In genomic region chr5:108262722-108263121, GRCm38 (mm10) we compare ENCODE assay signal across 10 mouse cellular contexts. TPM values are rescaled to one million over a fixed set of nuclear protein-coding genes. Genes with fewer than 3 reads are reported as not detected.
A peak's percentile ranks its signal among the peaks of the same experiment; 100 is the strongest.
DNase-seq lines count a peak whose midpoint lies in the region; ATAC-seq lines count a peak whose summit lies in the region.
"Had no signal": no experiment of that assay in that cellular context is flagged by ENCODE, and none has a peak within 500 bp of the region (broad histone marks: within the 10 kb centered on the region; RNA-seq: fewer than 3 reads in every experiment).

No protein-coding gene starts in this region.

- H3K4me2 ChIP-seq in kidney, embryonic 16.5 days (replicated peaks; ENCODE audit: low read depth, low read length) = no peak overlapping the region
- peak overlapping the region; percentile 33 for H3K4me2 ChIP-seq in liver, embryonic 13.5 days
- H3K4me2 ChIP-seq: neural tube, embryonic 12.5 days had no signal

- H3K4me1 ChIP-seq in kidney, embryonic 16.5 days (ENCODE audit: insufficient read depth, low read length) = no peaks in the 10 kb centered on the region
- H3K4me1 ChIP-seq in liver, embryonic 13.5 days (replicated peaks) = peaks cover 56% of the 10 kb centered on the region

- ATAC-seq in kidney, embryonic 16.5 days (ENCODE audit: low FRiP score, low TSS enrichment) = peak; percentile 84
- ATAC-seq in liver, embryonic 13.5 days (ENCODE audit: low read depth) = peak; percentile 87
- no peak for ATAC-seq in CD4-positive, CD25-positive, alpha-beta regulatory T cell, adult 4 months
- ATAC-seq: Patski had no signal

- WGBS in kidney, embryonic 16.5 days = 27% methylated on average over 4 of the region's 4 CpGs
- WGBS in liver, embryonic 13.5 days (ENCODE audit: insufficient replicate concordance) = 35% methylated on average over 4 of the region's 4 CpGs

- intact Hi-C loops in gastrocnemius, postnatal 14 days (cut with DNase I; ENCODE audit: low total_unique reads) = no loop called here

- H3K4me3 ChIP-seq in kidney, embryonic 16.5 days (ENCODE audit: low read length) = no peak overlapping the region
- no peak overlapping the region for H3K4me3 ChIP-seq in liver, embryonic 13.5 days (replicated peaks)
- H3K4me3 ChIP-seq: neural tube, embryonic 12.5 days had no signal

- no peaks in the 10 kb centered on the region for H3K9me3 ChIP-seq in kidney, embryonic 16.5 days (ENCODE audit: low read length)
- H3K9me3 ChIP-seq in liver, embryonic 13.5 days (replicated peaks) = no peaks in the 10 kb centered on the region
- H3K9me3 ChIP-seq: neural tube, embryonic 12.5 days had no signal

- H3K27ac ChIP-seq in kidney, embryonic 16.5 days (ENCODE audit: low read length) = no peak overlapping the region
- H3K27ac ChIP-seq in liver, embryonic 13.5 days = peak overlapping the region; percentile 62
- H3K27ac ChIP-seq: neural tube, embryonic 12.5 days had no signal

- H3K36me3 ChIP-seq in kidney, embryonic 16.5 days (ENCODE audit: insufficient read depth, low read length) = no peaks in the 10 kb centered on the region
- H3K36me3 ChIP-seq in liver, embryonic 13.5 days = no peaks in the 10 kb centered on the region
- H3K36me3 ChIP-seq: neural tube, embryonic 12.5 days had no signal

- DNase-seq in gastrocnemius, postnatal 14 days = peak; percentile 36
- no peak for DNase-seq in gastrocnemius, adult 8-10 months (ENCODE audit: low spot score in 2 of 2)
- DNase-seq in MN1 (ENCODE audit: low spot score) = peak; percentile 47
- DNase-seq in cerebellum, postnatal 4 days (ENCODE audit: low spot score in 2 of 2) = peak; percentile 19 to 53
- DNase-seq in liver, embryonic 13.5 days = peak; percentile 60
- DNase-seq in thymus, adult 18-20 months = no peak

- no peaks in the 10 kb centered on the region for H3K27me3 ChIP-seq in kidney, embryonic 16.5 days (ENCODE audit: insufficient read depth, low read length)
- no peaks in the 10 kb centered on the region for H3K27me3 ChIP-seq in liver, embryonic 13.5 days
- H3K27me3 ChIP-seq: neural tube, embryonic 12.5 days had no signal

- H3K9ac ChIP-seq in kidney, embryonic 16.5 days (replicated peaks; ENCODE audit: low read length) = no peak overlapping the region
- H3K9ac ChIP-seq in liver, embryonic 13.5 days = peak overlapping the region; percentile 6
- H3K9ac ChIP-seq: neural tube, embryonic 12.5 days had no signal

RNA-seq across cellular contexts. Expression of gene Dr1, which starts 6.0 kb away (rescaled TPM):
- total RNA-seq in gastrocnemius, postnatal 14 days (2021) = 10 to 100 TPM; 16.5 to 17.2 TPM
- total RNA-seq in gastrocnemius, adult 8-10 months (2022) = 10 to 100 TPM; 15.2 to 18.5 (median 16.9) TPM
- polyA plus RNA-seq in kidney, embryonic 16.5 days (2015; fragmentation: Nextera tagmentation; extraction: Ambion mirVana) = 43.9 and 46.5 TPM in 2 replicates
- 30.2 and 39.9 TPM in 2 replicates for polyA plus RNA-seq in liver, embryonic 13.5 days (2015; fragmentation: Nextera tagmentation; extraction: Ambion mirVana)
- 10 to 100 TPM; 33.0 to 36.0 TPM for polyA plus RNA-seq in CD4-positive, CD25-positive, alpha-beta regulatory T cell, adult 4 months (2017; shearing (Covaris generic))

RNA-seq across cellular contexts. Expression of gene Pigg, which starts 49.7 kb away (rescaled TPM):
- 1 to 10 TPM; 3.3 to 3.4 TPM for total RNA-seq in gastrocnemius, postnatal 14 days (2021)
- 1 to 10 TPM; 3.3 to 4.3 (median 4.2) TPM for total RNA-seq in gastrocnemius, adult 8-10 months (2022)
- 7.3 and 7.5 TPM in 2 replicates for polyA plus RNA-seq in kidney, embryonic 16.5 days (2015; fragmentation: Nextera tagmentation; extraction: Ambion mirVana)
- 3.5 and 4.6 TPM in 2 replicates for polyA plus RNA-seq in liver, embryonic 13.5 days (2015; fragmentation: Nextera tagmentation; extraction: Ambion mirVana)
- 1 to 10 TPM; 2.7 to 5.7 TPM for polyA plus RNA-seq in CD4-positive, CD25-positive, alpha-beta regulatory T cell, adult 4 months (2017; shearing (Covaris generic))

Comparison
In these comparisons a context has a peak if more than half of its experiments do, and no peak if none do; other contexts are left out.
1. DNase-seq: peak in gastrocnemius, postnatal 14 days (single experiment), MN1 (single experiment), cerebellum, postnatal 4 days (2 of 2) and liver, embryonic 13.5 days (single experiment); none in gastrocnemius, adult 8-10 months (0 of 2) and thymus, adult 18-20 months (0 of 2).